Mouse (Mus musculus): Measurements from ENCODE around the gene Atp1a4. TPM values are rescaled to one million over a fixed set of nuclear protein-coding genes. Genes with fewer than 3 reads are reported as not detected.

The Atp1a4 gene
- polyA plus RNA-seq, 1 experiment from 2014 or later, result 0.17 TPM

GRCm38 (mm10) chr1:172218164-172218910 lies 39.9 kb downstream of the Atp1a4 start:
- Histone ChIP-seq H3K27ac (ENCODE audit: poor library complexity, severe bottlenecking) (peak overlapping the region; percentile 91), H3K27me3 (replicated peaks) (no peaks in the 10 kb centered on the region), H3K4me2 (peak overlapping the region; percentile 43), H3K36me3 (peaks cover 4% of the 10 kb centered on the region; the same call in 1 of the 2 replicates), H3K9me3 (replicated peaks) (no peaks in the 10 kb centered on the region), H3K9ac (peak overlapping the region; percentile 58; the same call in 1 of the 2 replicates), H3K4me3 (peak overlapping the region; percentile 12), H3K4me1 (replicated peaks) (peaks cover 78% of the 10 kb centered on the region)
- no peak for ATAC-seq (ENCODE audit: insufficient number of reproducible peaks, low FRiP score)
- WGBS, result 46% methylated on average over 15 of the region's 15 CpGs

DNA sequence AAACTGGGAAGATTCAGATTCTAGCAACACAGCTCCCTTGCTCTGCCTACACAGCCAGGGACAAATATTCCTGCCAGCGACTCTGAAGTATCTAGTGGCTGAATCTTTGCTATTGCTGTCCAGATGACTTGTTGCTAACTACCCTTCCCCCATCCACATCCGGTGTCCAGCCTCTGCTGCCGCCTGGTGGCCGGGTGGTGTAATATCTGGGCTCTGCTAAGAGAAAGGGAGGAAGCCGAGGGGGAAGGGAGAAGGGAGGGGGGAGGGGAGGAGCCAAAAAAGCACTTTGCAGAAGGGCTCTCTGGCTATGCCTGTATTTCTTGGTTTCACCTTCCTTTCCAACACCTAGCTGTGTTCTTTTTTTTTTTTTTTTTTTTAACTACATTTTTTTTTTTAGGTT lies 41.1 kb downstream of the Atp1a4 start:
- WGBS, result under 1% methylated on average over 5 of the region's 5 CpGs
- Histone ChIP-seq H3K36me3 (peaks cover 9% of the 10 kb centered on the region; the same call in 1 of the 2 replicates), H3K27ac (ENCODE audit: poor library complexity, severe bottlenecking) (peak overlapping the region; percentile 89), H3K4me2 (peak overlapping the region; percentile 64), H3K4me3 (peak overlapping the region; percentile 32; the same call in 1 of the 2 replicates), H3K27me3 (replicated peaks) (no peaks in the 10 kb centered on the region), H3K9ac (peak overlapping the region; percentile 56), H3K4me1 (replicated peaks) (peaks cover 78% of the 10 kb centered on the region), H3K9me3 (replicated peaks) (no peaks in the 10 kb centered on the region)
- peak; percentile 42 for ATAC-seq (ENCODE audit: insufficient number of reproducible peaks, low FRiP score)

DNA sequence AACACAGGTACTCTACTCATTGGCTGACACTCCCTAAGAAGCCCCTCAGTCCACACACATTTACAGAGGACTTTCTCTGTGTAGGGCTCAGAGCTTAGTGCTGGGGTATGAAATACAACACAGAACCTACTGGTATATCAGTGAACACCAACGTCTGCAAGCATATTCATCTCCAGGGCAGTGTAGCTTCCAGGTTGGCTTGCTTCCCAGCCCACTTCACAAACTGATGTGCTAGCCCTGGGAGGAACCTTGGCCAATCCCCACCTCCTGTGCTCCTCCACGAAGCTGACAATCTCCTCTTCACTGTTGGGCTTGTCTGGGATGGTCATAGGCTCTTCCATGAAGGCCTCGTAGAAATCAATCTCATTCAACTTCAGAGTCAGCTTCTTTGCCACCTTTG lies 43.5 kb downstream of the Atp1a4 start:
- no peak overlapping the region for H3K4me2 ChIP-seq
- 40% methylated on average over 3 of the region's 3 CpGs for WGBS
- H3K27ac ChIP-seq (ENCODE audit: poor library complexity, severe bottlenecking), result peak overlapping the region; percentile 13; the same call in 1 of the 2 replicates
- peaks cover 18% of the 10 kb centered on the region for H3K36me3 ChIP-seq
- no peaks in the 10 kb centered on the region for H3K9me3 ChIP-seq (replicated peaks)
- H3K27me3 ChIP-seq (replicated peaks), result no peaks in the 10 kb centered on the region
- H3K4me3 ChIP-seq, result no peak overlapping the region
- H3K4me1 ChIP-seq (replicated peaks), result peaks cover 57% of the 10 kb centered on the region
- no peak overlapping the region for H3K9ac ChIP-seq
- ATAC-seq (ENCODE audit: insufficient number of reproducible peaks, low FRiP score), result no peak

DNA sequence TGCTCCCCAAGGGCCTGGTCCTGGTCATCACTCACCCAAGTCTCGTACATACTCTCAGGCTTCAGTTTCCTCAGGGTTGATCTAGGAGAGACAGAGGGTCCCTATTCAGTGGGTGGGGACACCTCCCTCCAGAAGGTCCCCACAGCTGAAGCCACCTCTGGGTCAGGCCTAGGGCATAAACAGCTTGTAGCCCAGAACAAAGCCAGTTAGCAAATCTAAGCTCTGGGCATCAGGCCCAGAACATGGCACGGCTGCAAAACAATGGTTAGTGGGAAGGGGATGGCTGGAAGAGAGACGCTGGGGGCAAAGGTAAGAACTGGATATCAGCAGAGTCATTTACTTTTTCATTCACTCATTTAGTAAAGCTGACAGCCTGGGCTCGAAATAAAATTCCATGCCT lies 44.4 kb downstream of the Atp1a4 start:
- H3K27ac ChIP-seq (ENCODE audit: poor library complexity, severe bottlenecking), result no peak overlapping the region
- H3K4me1 ChIP-seq (replicated peaks), result peaks cover 47% of the 10 kb centered on the region
- H3K9ac ChIP-seq, result no peak overlapping the region

GRCm38 (mm10) chr1:172212776-172213175 lies 45.4 kb downstream of the Atp1a4 start:
- H3K9me3 ChIP-seq (replicated peaks), result no peaks in the 10 kb centered on the region
- no peak overlapping the region for H3K4me2 ChIP-seq
- H3K9ac ChIP-seq, result no peak overlapping the region
- 53% methylated on average over 5 of the region's 5 CpGs for WGBS
- no peak for ATAC-seq (ENCODE audit: insufficient number of reproducible peaks, low FRiP score)
- H3K36me3 ChIP-seq, result peaks cover 23% of the 10 kb centered on the region
- no peak overlapping the region for H3K27ac ChIP-seq (ENCODE audit: poor library complexity, severe bottlenecking)
- H3K4me3 ChIP-seq, result no peak overlapping the region
- no peaks in the 10 kb centered on the region for H3K27me3 ChIP-seq (replicated peaks)
- peaks cover 37% of the 10 kb centered on the region for H3K4me1 ChIP-seq (replicated peaks)

More for the DNA sequence above, 44.4 kb downstream of the Atp1a4 start:
- Histone ChIP-seq H3K4me2 (no peak overlapping the region), H3K4me3 (no peak overlapping the region), H3K27me3 (replicated peaks) (no peaks in the 10 kb centered on the region), H3K9me3 (replicated peaks) (no peaks in the 10 kb centered on the region), H3K36me3 (peaks cover 23% of the 10 kb centered on the region)
- WGBS, result 66% methylated on average over 4 of the region's 4 CpGs
- no peak for ATAC-seq (ENCODE audit: insufficient number of reproducible peaks, low FRiP score)

DNA sequence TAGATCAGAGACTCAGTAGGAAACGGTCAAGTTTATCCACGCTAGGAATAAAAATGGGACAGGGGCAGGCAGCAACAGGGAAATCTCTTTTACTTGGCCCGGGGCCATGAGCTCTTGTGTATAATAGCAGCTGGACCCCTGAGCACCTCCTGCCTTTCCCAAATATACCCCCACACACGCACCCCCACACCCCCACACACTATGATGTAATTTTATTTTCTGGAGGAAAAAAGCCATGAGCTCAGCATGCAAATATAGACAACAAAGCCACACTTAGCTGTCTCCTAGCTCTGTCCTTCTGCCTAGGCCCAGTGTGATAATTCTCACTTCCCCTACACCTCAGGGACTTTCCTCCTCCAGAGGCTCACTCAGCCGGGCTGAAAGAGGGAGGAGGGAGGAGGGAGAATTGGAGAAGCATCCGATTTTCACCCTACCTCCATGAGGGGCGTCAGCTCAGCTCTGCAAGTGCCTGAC lies 51.1 kb downstream of the Atp1a4 start:
- peak overlapping the region; percentile 96; the same call in 1 of the 2 replicates for H3K9ac ChIP-seq
- peaks cover 51% of the 10 kb centered on the region for H3K4me1 ChIP-seq (replicated peaks)
- H3K4me2 ChIP-seq, result peak overlapping the region; percentile 73
- H3K36me3 ChIP-seq, result peaks cover 17% of the 10 kb centered on the region
- 19% methylated on average over 7 of the region's 7 CpGs for WGBS
- H3K9me3 ChIP-seq (replicated peaks), result no peaks in the 10 kb centered on the region
- H3K27me3 ChIP-seq (replicated peaks), result no peaks in the 10 kb centered on the region
- peak overlapping the region; percentile 89 for H3K27ac ChIP-seq (ENCODE audit: poor library complexity, severe bottlenecking)
- H3K4me3 ChIP-seq, result peak overlapping the region; percentile 84
- peak; percentile 27; the same call in 1 of the 2 replicates for ATAC-seq (ENCODE audit: insufficient number of reproducible peaks, low FRiP score)

- 0% methylated on average over 40 of the region's 40 CpGs for WGBS
- Histone ChIP-seq H3K4me1 (replicated peaks) (peaks cover 59% of the 10 kb centered on the region), H3K27me3 (replicated peaks) (no peaks in the 10 kb centered on the region), H3K36me3 (peaks cover 19% of the 10 kb centered on the region), H3K27ac (ENCODE audit: poor library complexity, severe bottlenecking) (peak within 1 kb of the TSS; percentile 89), H3K9ac (peak within 1 kb of the TSS; percentile 96), H3K4me3 (peak within 1 kb of the TSS; percentile 84), H3K9me3 (replicated peaks) (no peaks in the 10 kb centered on the region), H3K4me2 (peak within 1 kb of the TSS; percentile 73)
- ATAC-seq (ENCODE audit: insufficient number of reproducible peaks, low FRiP score), result peak; percentile 81
These were observed 51.9 kb downstream of the Atp1a4 start, which contains the start of gene Pea15a for GRCm38 (mm10) chr1:172206141-172206917. Gene Pea15a, minus strand, starts transcription at chr1:172206804.

GRCm38 (mm10) chr1:172205741-172206087 lies 52.5 kb downstream of the Atp1a4 start:
- Histone ChIP-seq H3K4me2 (peak overlapping the region; percentile 73), H3K27me3 (replicated peaks) (no peaks in the 10 kb centered on the region), H3K36me3 (peaks cover 25% of the 10 kb centered on the region), H3K9ac (peak overlapping the region; percentile 96), H3K9me3 (replicated peaks) (no peaks in the 10 kb centered on the region), H3K4me3 (peak overlapping the region; percentile 84), H3K4me1 (replicated peaks) (peaks cover 65% of the 10 kb centered on the region), H3K27ac (ENCODE audit: poor library complexity, severe bottlenecking) (peak overlapping the region; percentile 89)
- no peak for ATAC-seq (ENCODE audit: insufficient number of reproducible peaks, low FRiP score)
- WGBS, result 15% methylated on average over 3 of the region's 3 CpGs

- peak overlapping the region; percentile 73 for H3K4me2 ChIP-seq
- H3K36me3 ChIP-seq, result peaks cover 26% of the 10 kb centered on the region
- H3K9me3 ChIP-seq (replicated peaks), result no peaks in the 10 kb centered on the region
- H3K4me3 ChIP-seq, result peak overlapping the region; percentile 84
- WGBS, result 53% methylated on average over 15 of the region's 15 CpGs
- ATAC-seq (ENCODE audit: insufficient number of reproducible peaks, low FRiP score), result no peak
- peaks cover 67% of the 10 kb centered on the region for H3K4me1 ChIP-seq (replicated peaks)
- no peaks in the 10 kb centered on the region for H3K27me3 ChIP-seq (replicated peaks)
- peak overlapping the region; percentile 96 for H3K9ac ChIP-seq
- H3K27ac ChIP-seq (ENCODE audit: poor library complexity, severe bottlenecking), result peak overlapping the region; percentile 89
These were observed 53.1 kb downstream of the Atp1a4 start for GRCm38 (mm10) chr1:172204814-172205740.

- peak overlapping the region; percentile 51 for H3K9ac ChIP-seq
These were observed 54.0 kb downstream of the Atp1a4 start for GRCm38 (mm10) chr1:172204033-172204813.

More at GRCm38 (mm10) chr1:172204033-172204813, 54.0 kb downstream of the Atp1a4 start:
- H3K27ac ChIP-seq (ENCODE audit: poor library complexity, severe bottlenecking), result peak overlapping the region; percentile 89
- H3K36me3 ChIP-seq, result peaks cover 27% of the 10 kb centered on the region
- no peak for ATAC-seq (ENCODE audit: insufficient number of reproducible peaks, low FRiP score)
- H3K4me3 ChIP-seq, result no peak overlapping the region
- H3K27me3 ChIP-seq (replicated peaks), result no peaks in the 10 kb centered on the region
- H3K4me1 ChIP-seq (replicated peaks), result peaks cover 67% of the 10 kb centered on the region
- 27% methylated on average over 9 of the region's 9 CpGs for WGBS
- H3K9me3 ChIP-seq (replicated peaks), result no peaks in the 10 kb centered on the region
- H3K4me2 ChIP-seq, result peak overlapping the region; percentile 73
